Mouse (Mus musculus) midbrain, embryonic 12.5 days (tissue): ENCODE measurements around the gene Gm20388. TPM values are rescaled to one million over a fixed set of nuclear protein-coding genes. Genes with fewer than 3 reads are reported as not detected.
A peak's percentile ranks its signal among the peaks of the same experiment; 100 is the strongest.

ENCODE experiments used
- ATAC-seq: fragments of 200-750 bp; cut with Nextera tagmentation; 2 replicates; pipeline ENCODE4 v1.8.0; 2017; ENCODE audit warnings: low read depth, moderate TSS enrichment, moderate library complexity; ENCODE audit not compliant: low FRiP score
- H3K27ac ChIP-seq: fragments of 300-500 bp; sonication (generic); replicated peaks from 2 replicates; pipeline ENCODE4 v1.5.1; 2016; ENCODE audit warnings: mild to moderate bottlenecking
- H3K27me3 ChIP-seq: fragments of 300-500 bp; sonication (generic); 2 replicates; pipeline ENCODE4 v1.6.1; 2016; ENCODE audit warnings: mild to moderate bottlenecking
- H3K36me3 ChIP-seq: fragments of 300-500 bp; sonication (generic); 2 replicates; pipeline ENCODE4 v1.6.1; 2016
- H3K4me1 ChIP-seq: fragments of 300-500 bp; sonication (generic); 2 replicates; pipeline ENCODE4 v1.6.1; 2016
- H3K4me2 ChIP-seq: fragments of 300-500 bp; sonication (generic); replicated peaks from 2 replicates; pipeline ENCODE4 v1.6.1; 2016; ENCODE audit warnings: mild to moderate bottlenecking, moderate library complexity
- H3K4me3 ChIP-seq: fragments of 300-500 bp; sonication (generic); 2 replicates; pipeline ENCODE4 v1.5.1; 2016; ENCODE audit warnings: mild to moderate bottlenecking
- H3K9ac ChIP-seq: fragments of 300-500 bp; sonication (generic); replicated peaks from 2 replicates; pipeline ENCODE4 v1.6.1; 2016; ENCODE audit warnings: mild to moderate bottlenecking, moderate library complexity
- H3K9me3 ChIP-seq: fragments of 300-500 bp; sonication (generic); 2 replicates; pipeline ENCODE4 v1.6.1; 2016; ENCODE audit warnings: mild to moderate bottlenecking
- WGBS: fragments of 180-500 bp; shearing (Covaris S2); methylation state at CpG from one replicate; pipeline ENCODE4 v1.1.7; 2016; 5-methylcytosine and 5-hydroxymethylcytosine counted together
- polyA plus RNA-seq: library from polyadenylated mRNA; unstranded; fragments of >200 nt; fragmentation: Nextera tagmentation; extraction: Ambion mirVana; gene quantifications from 2 replicates; pipeline ENCODE4 v1.2.1, GENCODE M21; 2016

The Gm20388 gene
- polyA plus RNA-seq, 1 experiment from 2014 or later: not detected

GRCm38 (mm10) chr8:120264388-120264943 is 353.8 kb downstream of the Gm20388 start:
- H3K27me3 ChIP-seq: peaks cover 9% of the 10 kb centered on the region
- peak overlapping the region; percentile 85 for H3K27ac ChIP-seq
- ATAC-seq: peak; percentile 47
- no peak overlapping the region for H3K4me3 ChIP-seq
- H3K36me3 ChIP-seq: no peaks in the 10 kb centered on the region
- peaks cover 77% of the 10 kb centered on the region for H3K4me1 ChIP-seq
- H3K9me3 ChIP-seq: no peaks in the 10 kb centered on the region
- H3K4me2 ChIP-seq: peak overlapping the region; percentile 34; the same call in 1 of the 2 replicates
- 37% methylated on average over 13 of the region's 13 CpGs for WGBS
- 0 out of 2 replicates have a peak overlapping the region, but pooled peaks have one; percentile 17 for H3K9ac ChIP-seq

- Histone ChIP-seq H3K9me3 (no peaks in the 10 kb centered on the region), H3K36me3 (no peaks in the 10 kb centered on the region), H3K27me3 (peaks cover 9% of the 10 kb centered on the region), H3K9ac (0 out of 2 replicates have a peak overlapping the region, but pooled peaks have one; percentile 17), H3K27ac (peak overlapping the region; percentile 85), H3K4me3 (no peak overlapping the region), H3K4me2 (peak overlapping the region; percentile 34; the same call in 1 of the 2 replicates), H3K4me1 (peaks cover 78% of the 10 kb centered on the region)
- peak; percentile 75 for ATAC-seq
- 10% methylated on average over 16 of the region's 16 CpGs for WGBS
Measured at GRCm38 (mm10) chr8:120264944-120265453, 354.4 kb downstream of the Gm20388 start.

GRCm38 (mm10) chr8:120265471-120265870 is 354.8 kb downstream of the Gm20388 start:
- peaks cover 79% of the 10 kb centered on the region for H3K4me1 ChIP-seq
- no peaks in the 10 kb centered on the region for H3K9me3 ChIP-seq
- peaks cover 9% of the 10 kb centered on the region for H3K27me3 ChIP-seq
- no peaks in the 10 kb centered on the region for H3K36me3 ChIP-seq
- 0 out of 2 replicates have a peak overlapping the region, but pooled peaks have one; percentile 16 for H3K9ac ChIP-seq
- WGBS: 3% methylated on average over 4 of the region's 4 CpGs
- H3K4me3 ChIP-seq: no peak overlapping the region
- ATAC-seq: peak; percentile 39
- H3K4me2 ChIP-seq: no peak overlapping the region
- peak overlapping the region; percentile 85 for H3K27ac ChIP-seq

GRCm38 (mm10) chr8:120268541-120268980 is 357.9 kb downstream of the Gm20388 start:
- 73% methylated on average over 19 of the region's 19 CpGs for WGBS
- Histone ChIP-seq H3K9ac (no peak overlapping the region), H3K4me1 (peaks cover 66% of the 10 kb centered on the region), H3K36me3 (no peaks in the 10 kb centered on the region), H3K4me3 (no peak overlapping the region), H3K27me3 (peaks cover 9% of the 10 kb centered on the region; the same call in 1 of the 2 replicates), H3K9me3 (no peaks in the 10 kb centered on the region), H3K27ac (no peak overlapping the region; the same call in 1 of the 2 replicates), H3K4me2 (no peak overlapping the region)
- ATAC-seq: no peak

- no peaks in the 10 kb centered on the region for H3K9me3 ChIP-seq
- H3K9ac ChIP-seq: no peak overlapping the region
- peaks cover 9% of the 10 kb centered on the region; the same call in 1 of the 2 replicates for H3K27me3 ChIP-seq
- 78% methylated on average over 13 of the region's 13 CpGs for WGBS
- no peak overlapping the region for H3K4me2 ChIP-seq
- H3K36me3 ChIP-seq: no peaks in the 10 kb centered on the region
- ATAC-seq: no peak
- no peak overlapping the region for H3K27ac ChIP-seq
- no peak overlapping the region for H3K4me3 ChIP-seq
- peaks cover 56% of the 10 kb centered on the region for H3K4me1 ChIP-seq
Measured at GRCm38 (mm10) chr8:120270449-120270848, 359.8 kb downstream of the Gm20388 start.

- H3K9ac ChIP-seq: no peak overlapping the region
- H3K27me3 ChIP-seq: peaks cover 19% of the 10 kb centered on the region
- peaks cover 56% of the 10 kb centered on the region for H3K4me1 ChIP-seq
Measured at GRCm38 (mm10) chr8:120273430-120273829, 362.8 kb downstream of the Gm20388 start.

GRCm38 (mm10) chr8:120276051-120276890 is 365.6 kb downstream of the Gm20388 start:
- Histone ChIP-seq H3K4me2 (peak overlapping the region; percentile 58), H3K27ac (peak overlapping the region; percentile 94), H3K4me1 (peaks cover 50% of the 10 kb centered on the region), H3K36me3 (no peaks in the 10 kb centered on the region), H3K9me3 (no peaks in the 10 kb centered on the region), H3K4me3 (peak overlapping the region; percentile 30), H3K9ac (peak overlapping the region; percentile 32), H3K27me3 (peaks cover 30% of the 10 kb centered on the region)
- under 1% methylated on average over 42 of the region's 49 CpGs for WGBS
- ATAC-seq: peak; percentile 82

More at GRCm38 (mm10) chr8:120273430-120273829, 362.8 kb downstream of the Gm20388 start:
- Histone ChIP-seq H3K4me2 (no peak overlapping the region), H3K4me3 (no peak overlapping the region), H3K9me3 (no peaks in the 10 kb centered on the region), H3K36me3 (no peaks in the 10 kb centered on the region), H3K27ac (no peak overlapping the region)
- no peak for ATAC-seq
- 89% methylated on average over 4 of the region's 4 CpGs for WGBS

- Histone ChIP-seq H3K27me3 (peaks cover 30% of the 10 kb centered on the region), H3K4me2 (peak overlapping the region; percentile 58), H3K27ac (peak overlapping the region; percentile 94), H3K4me3 (peak overlapping the region; percentile 30), H3K9me3 (no peaks in the 10 kb centered on the region), H3K36me3 (no peaks in the 10 kb centered on the region), H3K9ac (peak overlapping the region; percentile 32), H3K4me1 (peaks cover 51% of the 10 kb centered on the region)
- WGBS: 6% methylated on average over 16 of the region's 16 CpGs
- ATAC-seq: no peak
Measured at GRCm38 (mm10) chr8:120276891-120277426, 366.3 kb downstream of the Gm20388 start.

- Histone ChIP-seq H3K9me3 (no peaks in the 10 kb centered on the region), H3K27me3 (peaks cover 38% of the 10 kb centered on the region), H3K4me1 (peaks cover 60% of the 10 kb centered on the region), H3K36me3 (no peaks in the 10 kb centered on the region), H3K27ac (no peak overlapping the region), H3K9ac (no peak overlapping the region), H3K4me3 (no peak overlapping the region), H3K4me2 (no peak overlapping the region)
- 80% methylated on average over 14 of the region's 14 CpGs for WGBS
- no peak for ATAC-seq
Measured at GRCm38 (mm10) chr8:120278009-120278408, 367.4 kb downstream of the Gm20388 start.

GRCm38 (mm10) chr8:120279418-120279817 is 368.8 kb downstream of the Gm20388 start:
- no peak overlapping the region for H3K4me2 ChIP-seq
- ATAC-seq: no peak
- H3K9ac ChIP-seq: no peak overlapping the region; the same call in 1 of the 2 replicates
- WGBS: 91% methylated on average over 8 of the region's 8 CpGs
- peaks cover 47% of the 10 kb centered on the region for H3K27me3 ChIP-seq
- no peaks in the 10 kb centered on the region for H3K36me3 ChIP-seq
- no peak overlapping the region for H3K4me3 ChIP-seq
- no peak overlapping the region for H3K27ac ChIP-seq
- H3K9me3 ChIP-seq: no peaks in the 10 kb centered on the region
- H3K4me1 ChIP-seq: peaks cover 71% of the 10 kb centered on the region

- Histone ChIP-seq H3K36me3 (no peaks in the 10 kb centered on the region), H3K27ac (0 out of 2 replicates have a peak overlapping the region, but pooled peaks have one; percentile 7), H3K27me3 (peaks cover 52% of the 10 kb centered on the region), H3K4me3 (no peak overlapping the region), H3K4me1 (peaks cover 75% of the 10 kb centered on the region), H3K9ac (no peak overlapping the region), H3K9me3 (no peaks in the 10 kb centered on the region), H3K4me2 (no peak overlapping the region)
- 16% methylated on average over 4 of the region's 4 CpGs for WGBS
- ATAC-seq: peak; percentile 50; the same call in 1 of the 2 replicates
Measured at GRCm38 (mm10) chr8:120281487-120281886, 370.8 kb downstream of the Gm20388 start.
